Mouse (Mus musculus) hindbrain, embryonic 12.5 days (tissue): Measurements from ENCODE around the gene Dnttip1. TPM values are rescaled to one million over a fixed set of nuclear protein-coding genes. Genes with fewer than 3 reads are reported as not detected.
"Not testable (repeated sequence)": the region's sequence is repeated elsewhere in the genome, so short reads cannot be mapped to it uniquely, and the experiment has no call there.

Experiments used
- ATAC-seq: fragments of 200-750 bp; cut with Nextera tagmentation; 2 replicates; pipeline ENCODE4 v1.8.0; 2017; ENCODE audit warnings: moderate TSS enrichment; ENCODE audit not compliant: low FRiP score
- H3K27ac ChIP-seq: fragments of 300-500 bp; sonication (generic); 2 replicates; pipeline ENCODE4 v1.5.1; 2016; ENCODE audit warnings: mild to moderate bottlenecking
- H3K27me3 ChIP-seq: fragments of 300-500 bp; sonication (generic); 2 replicates; pipeline ENCODE4 v1.6.1; 2016; ENCODE audit warnings: mild to moderate bottlenecking
- H3K36me3 ChIP-seq: fragments of 300-500 bp; sonication (generic); 2 replicates; pipeline ENCODE4 v1.6.1; 2016; ENCODE audit warnings: mild to moderate bottlenecking
- H3K4me1 ChIP-seq: fragments of 300-500 bp; sonication (generic); 2 replicates; pipeline ENCODE4 v1.6.1; 2016
- H3K4me2 ChIP-seq: fragments of 300-500 bp; sonication (generic); replicated peaks from 2 replicates; pipeline ENCODE4 v1.6.1; 2016; ENCODE audit warnings: mild to moderate bottlenecking
- H3K4me3 ChIP-seq: fragments of 300-500 bp; sonication (generic); 2 replicates; pipeline ENCODE4 v1.5.1; 2016; ENCODE audit warnings: mild to moderate bottlenecking
- H3K9ac ChIP-seq: fragments of 300-500 bp; sonication (generic); 2 replicates; pipeline ENCODE4 v1.6.1; 2016; ENCODE audit warnings: mild to moderate bottlenecking, moderate library complexity
- H3K9me3 ChIP-seq: fragments of 300-500 bp; sonication (generic); replicated peaks from 2 replicates; pipeline ENCODE4 v1.6.1; 2016; ENCODE audit warnings: mild to moderate bottlenecking
- WGBS: fragments of 180-500 bp; shearing (Covaris S2); methylation state at CpG from one replicate; pipeline ENCODE4 v1.1.7; 2016; 5-methylcytosine and 5-hydroxymethylcytosine counted together
- polyA plus RNA-seq: library from polyadenylated mRNA; unstranded; fragments of >200 nt; fragmentation: Nextera tagmentation; extraction: Ambion mirVana; gene quantifications from 2 replicates; pipeline ENCODE4 v1.2.1, GENCODE M21; 2016

The Dnttip1 gene
- polyA plus RNA-seq: 85.3 and 89.7 TPM in 2 replicates

GRCm38 (mm10) chr2:164745843-164746479, at the start of gene Dnttip1, which contains the start of gene Wfdc3:
Gene Dnttip1 (plus strand): TSS chr2:164745983.
Gene Wfdc3 (minus strand): TSS chr2:164745931.
- H3K4me3 ChIP-seq: peak within 1 kb of the TSS; percentile 91
- peaks cover 28% of the 10 kb centered on the region for H3K36me3 ChIP-seq
- 0% methylated on average over 70 of the region's 70 CpGs for WGBS
- H3K4me1 ChIP-seq: peaks cover 24% of the 10 kb centered on the region
- no peaks in the 10 kb centered on the region for H3K27me3 ChIP-seq
- peak within 1 kb of the TSS; percentile 89 for H3K4me2 ChIP-seq
- H3K27ac ChIP-seq: peak within 1 kb of the TSS; percentile 80
- peak; percentile 89 for ATAC-seq
- peak within 1 kb of the TSS; percentile 95 for H3K9ac ChIP-seq
- no peaks in the 10 kb centered on the region for H3K9me3 ChIP-seq

- WGBS: 83% methylated on average over 4 of the region's 4 CpGs
- H3K9ac ChIP-seq: no peak within 1 kb of the TSS
- no peak within 1 kb of the TSS for H3K27ac ChIP-seq
- no peaks in the 10 kb centered on the region for H3K4me1 ChIP-seq
- no peak within 1 kb of the TSS for H3K4me3 ChIP-seq
- H3K36me3 ChIP-seq: no peaks in the 10 kb centered on the region
- H3K9me3 ChIP-seq: no peaks in the 10 kb centered on the region
- H3K27me3 ChIP-seq: no peaks in the 10 kb centered on the region; the same call in 1 of the 2 replicates
- no peak for ATAC-seq
- H3K4me2 ChIP-seq: no peak within 1 kb of the TSS
Observed at GRCm38 (mm10) chr2:164698201-164698600, 47.6 kb upstream of the Dnttip1 start, which contains the start of gene Spint4. Gene Spint4 (plus strand): TSS chr2:164698501.

GRCm38 (mm10) chr2:164700959-164701358, 44.8 kb upstream of the Dnttip1 start:
- H3K36me3 ChIP-seq: no peaks in the 10 kb centered on the region
- no peak overlapping the region for H3K9ac ChIP-seq
- 86% methylated on average over 5 of the region's 5 CpGs for WGBS
- no peak for ATAC-seq
- H3K4me3 ChIP-seq: no peak overlapping the region
- no peaks in the 10 kb centered on the region for H3K4me1 ChIP-seq
- H3K27me3 ChIP-seq: no peaks in the 10 kb centered on the region
- no peak overlapping the region for H3K4me2 ChIP-seq
- H3K27ac ChIP-seq: no peak overlapping the region
- no peaks in the 10 kb centered on the region for H3K9me3 ChIP-seq

- H3K9ac ChIP-seq: no peak overlapping the region
- H3K27me3 ChIP-seq: no peaks in the 10 kb centered on the region
- WGBS: 93% methylated on average over 5 of the region's 5 CpGs
Observed at GRCm38 (mm10) chr2:164701761-164702160, 44.0 kb upstream of the Dnttip1 start.

GRCm38 (mm10) chr2:164704235-164704634, 41.5 kb upstream of the Dnttip1 start:
- Histone ChIP-seq H3K9ac (no peak overlapping the region), H3K27ac (no peak overlapping the region), H3K4me2 (no peak overlapping the region), H3K4me3 (no peak overlapping the region), H3K36me3 (no peaks in the 10 kb centered on the region), H3K9me3 (no peaks in the 10 kb centered on the region), H3K27me3 (no peaks in the 10 kb centered on the region), H3K4me1 (no peaks in the 10 kb centered on the region)
- ATAC-seq: no peak
- 78% methylated on average over 5 of the region's 5 CpGs for WGBS

More at GRCm38 (mm10) chr2:164701761-164702160, 44.0 kb upstream of the Dnttip1 start:
- H3K27ac ChIP-seq: no peak overlapping the region
- no peaks in the 10 kb centered on the region for H3K9me3 ChIP-seq
- H3K4me3 ChIP-seq: no peak overlapping the region
- H3K4me1 ChIP-seq: no peaks in the 10 kb centered on the region
- ATAC-seq: no peak
- no peaks in the 10 kb centered on the region for H3K36me3 ChIP-seq
- no peak overlapping the region for H3K4me2 ChIP-seq

GRCm38 (mm10) chr2:164705328-164705727, 40.5 kb upstream of the Dnttip1 start:
- H3K27ac ChIP-seq: no peak overlapping the region
- ATAC-seq: no peak
- H3K27me3 ChIP-seq: no peaks in the 10 kb centered on the region
- H3K4me3 ChIP-seq: no peak overlapping the region
- H3K9ac ChIP-seq: no peak overlapping the region
- no peak overlapping the region for H3K4me2 ChIP-seq
- H3K4me1 ChIP-seq: no peaks in the 10 kb centered on the region
- 94% methylated on average over 6 of the region's 6 CpGs for WGBS
- H3K36me3 ChIP-seq: no peaks in the 10 kb centered on the region
- H3K9me3 ChIP-seq: no peaks in the 10 kb centered on the region

- ATAC-seq: no peak
- no peaks in the 10 kb centered on the region for H3K9me3 ChIP-seq
- H3K4me1 ChIP-seq: no peaks in the 10 kb centered on the region
- 88% methylated on average over 14 of the region's 14 CpGs for WGBS
- H3K27me3 ChIP-seq: no peaks in the 10 kb centered on the region
- no peak overlapping the region for H3K4me3 ChIP-seq
- H3K36me3 ChIP-seq: no peaks in the 10 kb centered on the region
- no peak overlapping the region for H3K27ac ChIP-seq
- H3K9ac ChIP-seq: no peak overlapping the region
- no peak overlapping the region for H3K4me2 ChIP-seq
Observed at GRCm38 (mm10) chr2:164705991-164706390, 39.8 kb upstream of the Dnttip1 start.

GRCm38 (mm10) chr2:164715005-164715404, 30.8 kb upstream of the Dnttip1 start, which contains the start of gene Spint5:
Gene Spint5 (plus strand): TSS chr2:164715305.
- Histone ChIP-seq H3K9ac (no peak within 1 kb of the TSS), H3K4me3 (no peak within 1 kb of the TSS), H3K27ac (no peak within 1 kb of the TSS), H3K36me3 (no peaks in the 10 kb centered on the region), H3K4me2 (no peak within 1 kb of the TSS), H3K9me3 (no peaks in the 10 kb centered on the region), H3K27me3 (no peaks in the 10 kb centered on the region), H3K4me1 (no peaks in the 10 kb centered on the region)
- WGBS: 84% methylated on average over 6 of the region's 6 CpGs
- no peak for ATAC-seq

- not testable (repeated sequence) for H3K36me3 ChIP-seq, H3K27me3 ChIP-seq, H3K9ac ChIP-seq, ATAC-seq, H3K9me3 ChIP-seq, H3K4me3 ChIP-seq, H3K4me2 ChIP-seq, H3K4me1 ChIP-seq, H3K27ac ChIP-seq
- 90% methylated on average over 23 of the region's 23 CpGs for WGBS
Observed at GRCm38 (mm10) chr2:164716194-164716786, 29.5 kb upstream of the Dnttip1 start.

- no peaks in the 10 kb centered on the region for H3K4me1 ChIP-seq
- H3K36me3 ChIP-seq: no peaks in the 10 kb centered on the region
- H3K27me3 ChIP-seq: no peaks in the 10 kb centered on the region
- no peaks in the 10 kb centered on the region for H3K9me3 ChIP-seq
- H3K27ac ChIP-seq: no peak overlapping the region
- H3K4me3 ChIP-seq: no peak overlapping the region
- H3K4me2 ChIP-seq: no peak overlapping the region
- WGBS: 60% methylated on average over 4 of the region's 4 CpGs
- no peak for ATAC-seq
- no peak overlapping the region for H3K9ac ChIP-seq
Observed at GRCm38 (mm10) chr2:164723276-164723675, 22.5 kb upstream of the Dnttip1 start.

GRCm38 (mm10) chr2:164725895-164726619, 19.7 kb upstream of the Dnttip1 start:
- Histone ChIP-seq H3K9ac (no peak overlapping the region), H3K27ac (no peak overlapping the region), H3K4me3 (no peak overlapping the region), H3K27me3 (no peaks in the 10 kb centered on the region), H3K4me1 (no peaks in the 10 kb centered on the region), H3K36me3 (no peaks in the 10 kb centered on the region), H3K4me2 (no peak overlapping the region), H3K9me3 (no peaks in the 10 kb centered on the region)
- WGBS: 28% methylated on average over 6 of the region's 6 CpGs
- no peak for ATAC-seq

- Histone ChIP-seq H3K36me3 (no peaks in the 10 kb centered on the region), H3K27me3 (no peaks in the 10 kb centered on the region), H3K9me3 (no peaks in the 10 kb centered on the region), H3K4me3 (no peak overlapping the region), H3K9ac (no peak overlapping the region), H3K4me2 (no peak overlapping the region), H3K27ac (no peak overlapping the region), H3K4me1 (no peaks in the 10 kb centered on the region)
- WGBS: 78% methylated on average over 5 of the region's 5 CpGs
- ATAC-seq: no peak
Observed at GRCm38 (mm10) chr2:164731719-164732118, 14.1 kb upstream of the Dnttip1 start.
